9 mouse cellular contexts compared by ENCODE assay signal in genomic region chr7:141123517-141123856, GRCm38 (mm10). TPM values are rescaled to one million over a fixed set of nuclear protein-coding genes. Genes with fewer than 3 reads are reported as not detected.
DNase-seq lines count a peak whose midpoint lies in the region; ATAC-seq and TF ChIP-seq lines count a peak whose summit lies in the region.
"Had no signal": no experiment of that assay in that cellular context is flagged by ENCODE, and none has a peak within 500 bp of the region (broad histone marks: within the 10 kb centered on the region; RNA-seq: fewer than 3 reads in every experiment).

No protein-coding gene starts in this region.

- DNase-seq in kidney, postnatal 25 days: no peak
- DNase-seq in left cerebral cortex, postnatal 25 days (ENCODE audit: low spot score in 2 of 2): no peak
- DNase-seq in left cerebral cortex, postnatal 36 days (ENCODE audit: low spot score in 2 of 2): no peak
- no peak for DNase-seq in urinary bladder, postnatal 36 days (ENCODE audit: low spot score in 2 of 2)

- intact Hi-C loops in left cerebral cortex, postnatal 25 days (cut with DNase I): loop anchor here (5.0 kb wide), 1 partner anchor 46 kb away; the partner anchor contains the start of gene Pkp3
- intact Hi-C loops in left cerebral cortex, postnatal 36 days (cut with DNase I): no loop called here

- TF ChIP-seq CTCF in cortical plate, adult 2 months (IDR thresholded peaks at IDR 0.05; ENCODE audit: extremely low read depth, insufficient read depth, low read length): no peak

- peak overlapping the region; percentile 92 for H3K27ac ChIP-seq in kidney, embryonic 16.5 days (ENCODE audit: low read length)
- H3K27ac ChIP-seq in cortical plate, adult 2 months (ENCODE audit: insufficient read depth, low read length): peak overlapping the region; percentile 19; the same call in 1 of the 2 replicates
- peak overlapping the region; percentile 88 for H3K27ac ChIP-seq in hindbrain, embryonic 15.5 days (replicated peaks)
- peak overlapping the region; percentile 85 for H3K27ac ChIP-seq in midbrain, embryonic 15.5 days

- no peak for ATAC-seq in kidney, embryonic 16.5 days (ENCODE audit: low FRiP score, low TSS enrichment)
- no peak for ATAC-seq in hindbrain, embryonic 15.5 days (ENCODE audit: low FRiP score, low read depth)
- ATAC-seq in midbrain, embryonic 15.5 days (replicated peaks): peak; percentile 82

- H3K4me1 ChIP-seq in kidney, embryonic 16.5 days (ENCODE audit: insufficient read depth, low read length): peaks cover 4% of the 10 kb centered on the region
- no peaks in the 10 kb centered on the region for H3K4me1 ChIP-seq in cortical plate, adult 2 months (ENCODE audit: control insufficient read depth, insufficient read depth, low read length)
- peaks cover 6% of the 10 kb centered on the region; the same call in 1 of the 2 replicates for H3K4me1 ChIP-seq in hindbrain, embryonic 15.5 days (replicated peaks)
- H3K4me1 ChIP-seq in midbrain, embryonic 15.5 days: peaks cover 6% of the 10 kb centered on the region; the same call in 1 of the 2 replicates

- peak overlapping the region; percentile 82 for H3K4me2 ChIP-seq in kidney, embryonic 16.5 days (replicated peaks; ENCODE audit: low read depth, low read length)
- peak overlapping the region; percentile 70 for H3K4me2 ChIP-seq in hindbrain, embryonic 15.5 days
- H3K4me2 ChIP-seq in midbrain, embryonic 15.5 days: peak overlapping the region; percentile 68

- peak overlapping the region; percentile 78 for H3K9ac ChIP-seq in kidney, embryonic 16.5 days (replicated peaks; ENCODE audit: low read length)
- peak overlapping the region; percentile 64 for H3K9ac ChIP-seq in hindbrain, embryonic 15.5 days
- H3K9ac ChIP-seq in midbrain, embryonic 15.5 days: peak overlapping the region; percentile 60

- no peaks in the 10 kb centered on the region for H3K27me3 ChIP-seq in kidney, embryonic 16.5 days (ENCODE audit: insufficient read depth, low read length)
- H3K27me3 ChIP-seq in hindbrain, embryonic 15.5 days: no peaks in the 10 kb centered on the region
- no peaks in the 10 kb centered on the region for H3K27me3 ChIP-seq in midbrain, embryonic 15.5 days (replicated peaks)

- H3K36me3 ChIP-seq in kidney, embryonic 16.5 days (ENCODE audit: insufficient read depth, low read length): no peaks in the 10 kb centered on the region
- H3K36me3 ChIP-seq in hindbrain, embryonic 15.5 days: no peaks in the 10 kb centered on the region
- H3K36me3 ChIP-seq in midbrain, embryonic 15.5 days (replicated peaks): no peaks in the 10 kb centered on the region

- H3K9me3 ChIP-seq in kidney, embryonic 16.5 days (ENCODE audit: low read length): no peaks in the 10 kb centered on the region
- H3K9me3 ChIP-seq in hindbrain, embryonic 15.5 days: no peaks in the 10 kb centered on the region
- H3K9me3 ChIP-seq in midbrain, embryonic 15.5 days: no peaks in the 10 kb centered on the region

- H3K4me3 ChIP-seq in kidney, embryonic 16.5 days (ENCODE audit: low read length): peak overlapping the region; percentile 65
- peak overlapping the region; percentile 66 for H3K4me3 ChIP-seq in cortical plate, adult 2 months (ENCODE audit: insufficient read depth, low read length)
- H3K4me3 ChIP-seq in hindbrain, embryonic 15.5 days: peak overlapping the region; percentile 76
- peak overlapping the region; percentile 58 for H3K4me3 ChIP-seq in midbrain, embryonic 15.5 days

- no peak for TF ChIP-seq POLR2A in cortical plate, adult 2 months (IDR thresholded peaks at IDR 0.05; ENCODE audit: extremely low read depth, insufficient read depth, low read length)

- 1% methylated on average over 15 of the region's 15 CpGs for WGBS in kidney, embryonic 16.5 days
- WGBS in hindbrain, embryonic 15.5 days: 1% methylated on average over 15 of the region's 15 CpGs
- 2% methylated on average over 15 of the region's 15 CpGs for WGBS in midbrain, embryonic 15.5 days

RNA-seq across cellular contexts. Expression of gene Ptdss2, which starts 1.3 kb away (rescaled TPM):
- 85.5 and 86.7 TPM in 2 replicates for polyA plus RNA-seq in kidney, embryonic 16.5 days (2015; fragmentation: Nextera tagmentation; extraction: Ambion mirVana)
- 57.6 and 58.9 TPM in 2 replicates for polyA plus RNA-seq in cortical plate, adult 2 months (2012; rRNA removed)
- polyA plus RNA-seq in hindbrain, embryonic 15.5 days (2015; fragmentation: Nextera tagmentation; extraction: Ambion mirVana): 80.2 and 97.6 TPM in 2 replicates
- polyA plus RNA-seq in midbrain, embryonic 15.5 days (2015; fragmentation: Nextera tagmentation; extraction: Ambion mirVana): 83.3 and 86.2 TPM in 2 replicates
- 10 to 100 TPM; 47.3 to 53.6 TPM for total RNA-seq in left cerebral cortex, postnatal 25 days (2021)
- total RNA-seq in left cerebral cortex, postnatal 36 days (2021): 10 to 100 TPM; 45.1 to 52.1 TPM

RNA-seq across cellular contexts. Expression of gene Ano9, which starts 5.9 kb away (rescaled TPM):
- polyA plus RNA-seq in kidney, embryonic 16.5 days (2015; fragmentation: Nextera tagmentation; extraction: Ambion mirVana): 8.0 and 8.6 TPM in 2 replicates
- polyA plus RNA-seq in cortical plate, adult 2 months (2012; rRNA removed): 0.08 TPM in 1 of 2 replicates, not detected in the other
- 0.41 and 0.47 TPM in 2 replicates for polyA plus RNA-seq in hindbrain, embryonic 15.5 days (2015; fragmentation: Nextera tagmentation; extraction: Ambion mirVana)
- polyA plus RNA-seq in midbrain, embryonic 15.5 days (2015; fragmentation: Nextera tagmentation; extraction: Ambion mirVana): 0.36 and 0.42 TPM in 2 replicates
- not detected for total RNA-seq in left cerebral cortex, postnatal 25 days (2021)
- not detected for total RNA-seq in left cerebral cortex, postnatal 36 days (2021)
- total RNA-seq: gastrocnemius, postnatal 10 days had no signal

RNA-seq across cellular contexts. Expression of gene Sigirr, which starts 23.1 kb away (rescaled TPM):
- polyA plus RNA-seq in kidney, embryonic 16.5 days (2015; fragmentation: Nextera tagmentation; extraction: Ambion mirVana): 37.7 and 45.2 TPM in 2 replicates
- 4.0 and 4.3 TPM in 2 replicates for polyA plus RNA-seq in cortical plate, adult 2 months (2012; rRNA removed)
- polyA plus RNA-seq in hindbrain, embryonic 15.5 days (2015; fragmentation: Nextera tagmentation; extraction: Ambion mirVana): 3.2 and 3.3 TPM in 2 replicates
- 2.3 and 2.7 TPM in 2 replicates for polyA plus RNA-seq in midbrain, embryonic 15.5 days (2015; fragmentation: Nextera tagmentation; extraction: Ambion mirVana)
- total RNA-seq in left cerebral cortex, postnatal 25 days (2021): 1 to 10 TPM; 2.9 to 3.2 TPM
- 1 to 10 TPM; 1.7 to 2.8 TPM for total RNA-seq in left cerebral cortex, postnatal 36 days (2021)

RNA-seq across cellular contexts. Expression of gene Pkp3, which starts 45.5 kb away (rescaled TPM):
- polyA plus RNA-seq in kidney, embryonic 16.5 days (2015; fragmentation: Nextera tagmentation; extraction: Ambion mirVana): 9.2 and 10.5 TPM in 2 replicates
- 0.06 and 0.15 TPM in 2 replicates for polyA plus RNA-seq in cortical plate, adult 2 months (2012; rRNA removed)
- polyA plus RNA-seq in hindbrain, embryonic 15.5 days (2015; fragmentation: Nextera tagmentation; extraction: Ambion mirVana): 0.25 and 0.29 TPM in 2 replicates
- polyA plus RNA-seq in midbrain, embryonic 15.5 days (2015; fragmentation: Nextera tagmentation; extraction: Ambion mirVana): 0.84 TPM in 1 of 2 replicates, not detected in the other
- total RNA-seq in left cerebral cortex, postnatal 25 days (2021): under 1 TPM in 1 of 2 experiments, not detected in 1; 0.21 TPM
- not detected for total RNA-seq in left cerebral cortex, postnatal 36 days (2021)
- total RNA-seq: gastrocnemius, postnatal 10 days had no signal

RNA-seq across cellular contexts. Expression of gene Rnh1, which starts 49.2 kb away (rescaled TPM):
- polyA plus RNA-seq in kidney, embryonic 16.5 days (2015; fragmentation: Nextera tagmentation; extraction: Ambion mirVana): 141 and 155 TPM in 2 replicates
- 38.6 and 38.8 TPM in 2 replicates for polyA plus RNA-seq in cortical plate, adult 2 months (2012; rRNA removed)
- 49.5 and 53.2 TPM in 2 replicates for polyA plus RNA-seq in hindbrain, embryonic 15.5 days (2015; fragmentation: Nextera tagmentation; extraction: Ambion mirVana)
- 40.6 and 44.4 TPM in 2 replicates for polyA plus RNA-seq in midbrain, embryonic 15.5 days (2015; fragmentation: Nextera tagmentation; extraction: Ambion mirVana)
- total RNA-seq in left cerebral cortex, postnatal 25 days (2021): 10 to 100 TPM; 30.5 to 32.9 TPM
- total RNA-seq in left cerebral cortex, postnatal 36 days (2021): 10 to 100 TPM; 33.6 to 36.2 TPM

Comparison
In these comparisons a context has a peak if more than half of its experiments do, and no peak if none do; other contexts are left out.
1. H3K27ac ChIP-seq: peak in every context shown above with its lines; median percentile 92 in kidney, embryonic 16.5 days; 88 in hindbrain, embryonic 15.5 days; 85 in midbrain, embryonic 15.5 days; 19 in cortical plate, adult 2 months.